Mouse (Mus musculus) neural tube, embryonic 14.5 days (tissue): ENCODE results near the gene Gm28308. TPM values are rescaled to one million over a fixed set of nuclear protein-coding genes. Genes with fewer than 3 reads are reported as not detected.

Experiments used
- ATAC-seq: fragments of 200-750 bp; cut with Nextera tagmentation; 2 replicates; pipeline ENCODE4 v1.8.0; 2017; ENCODE audit warnings: low read depth, mild to moderate bottlenecking, moderate TSS enrichment, moderate library complexity
- H3K27ac ChIP-seq: fragments of 300-500 bp; sonication (generic); 2 replicates; pipeline ENCODE4 v1.5.1; 2014; ENCODE audit warnings: low read depth, mild to moderate bottlenecking, control low read depth, low read length, moderate library complexity, mixed read lengths
- H3K27me3 ChIP-seq: fragments of 300-500 bp; sonication (generic); 2 replicates; pipeline ENCODE4 v1.6.1; 2014; ENCODE audit warnings: low read length; ENCODE audit not compliant: control insufficient read depth, insufficient read depth
- H3K36me3 ChIP-seq: fragments of 300-500 bp; sonication (generic); 2 replicates; pipeline ENCODE4 v1.6.1; 2014; ENCODE audit warnings: low read length, mixed read lengths; ENCODE audit not compliant: control insufficient read depth, insufficient read depth
- H3K4me1 ChIP-seq: fragments of 300-500 bp; sonication (generic); 2 replicates; pipeline ENCODE4 v1.6.1; 2014; ENCODE audit warnings: low read length; ENCODE audit not compliant: control insufficient read depth, insufficient read depth
- H3K4me2 ChIP-seq: fragments of 300-500 bp; sonication (generic); 2 replicates; pipeline ENCODE4 v1.6.1; 2014; ENCODE audit warnings: mild to moderate bottlenecking, low read depth, low read length, control low read depth
- H3K4me3 ChIP-seq: fragments of 300-500 bp; sonication (generic); 2 replicates; pipeline ENCODE4 v1.5.1; 2014; ENCODE audit warnings: low read depth, low read length, control low read depth, mixed read lengths
- H3K9ac ChIP-seq: fragments of 300-500 bp; sonication (generic); replicated peaks from 2 replicates; pipeline ENCODE4 v1.6.1; 2014; ENCODE audit warnings: low read depth, mild to moderate bottlenecking, control low read depth, low read length, mixed read lengths
- H3K9me3 ChIP-seq: fragments of 300-500 bp; sonication (generic); 2 replicates; pipeline ENCODE4 v1.6.1; 2016; ENCODE audit warnings: low read length; ENCODE audit not compliant: control insufficient read depth
- WGBS: fragments of 180-500 bp; shearing (Covaris S2); extraction: QIAGEN DNeasy Blood & Tissue Kit; methylation state at CpG from one replicate; pipeline ENCODE4 v1.1.7; 2014; 5-methylcytosine and 5-hydroxymethylcytosine counted together
- microRNA counts: library from miRNA; unstranded; fragments of <30 nt; microRNA quantifications from one replicate; lab custom pipeline; 2016
- microRNA-seq: library from miRNA; unstranded; fragments of <30 nt; microRNA quantifications from one replicate; pipeline ENCODE4, GENCODE M21; 2016
- polyA plus RNA-seq: library from polyadenylated mRNA; unstranded; fragments of >200 nt; fragmentation: Nextera tagmentation; extraction: Ambion mirVana; gene quantifications from 2 replicates; pipeline ENCODE4 v1.2.1, GENCODE M21; 2014

Gm28308 gene
- polyA plus RNA-seq, 1 experiment from 2014 or later: 4.2 TPM

DNA sequence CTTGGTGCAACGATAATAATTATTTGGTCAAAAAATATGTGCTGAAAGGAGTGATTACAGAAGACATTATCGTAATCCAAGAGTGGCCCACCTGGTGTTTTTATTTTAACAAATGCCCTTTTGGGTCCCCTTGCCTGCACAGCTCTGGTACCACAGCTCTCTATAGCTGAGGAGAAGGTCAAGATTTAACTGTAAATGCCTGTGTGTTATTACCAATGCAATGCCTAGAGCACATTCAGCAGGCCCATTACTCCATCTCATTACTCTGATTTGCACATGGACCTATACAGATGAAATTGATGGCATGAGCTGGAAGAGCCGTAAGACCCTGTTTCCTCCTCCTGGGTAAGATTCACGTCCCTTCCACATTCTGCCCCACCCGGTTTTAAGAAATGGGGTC, 74.0 kb downstream of the Gm28308 start:
- no peak overlapping the region for H3K27ac ChIP-seq

DNA sequence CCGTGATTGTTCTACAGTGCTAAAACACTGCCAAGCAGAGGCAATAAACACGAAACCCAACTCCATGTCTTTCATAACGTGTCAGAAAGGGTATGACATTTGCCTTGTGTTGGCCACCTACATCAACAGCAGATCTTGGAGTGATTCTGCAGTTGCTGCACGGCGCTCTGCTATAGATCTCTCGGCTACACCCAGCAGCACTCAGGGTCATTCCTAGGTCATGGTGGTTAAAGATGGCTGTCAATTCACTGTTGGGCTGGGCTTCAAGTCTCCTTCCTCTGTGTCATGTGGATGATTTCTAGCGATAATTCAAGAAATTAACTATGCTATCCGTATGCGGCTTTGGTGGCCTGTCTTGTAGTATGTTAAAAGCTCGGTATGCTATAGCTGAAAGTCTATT, 74.6 kb downstream of the Gm28308 start:
- Histone ChIP-seq H3K36me3 (no peaks in the 10 kb centered on the region), H3K4me2 (no peak overlapping the region), H3K27ac (no peak overlapping the region), H3K27me3 (no peaks in the 10 kb centered on the region), H3K4me1 (peaks cover 8% of the 10 kb centered on the region), H3K9me3 (no peaks in the 10 kb centered on the region), H3K9ac (no peak overlapping the region), H3K4me3 (no peak overlapping the region)
- peak; percentile 28; the same call in 1 of the 2 replicates for ATAC-seq
- WGBS: 28% methylated on average over 10 of the region's 10 CpGs

More for the DNA sequence above, 74.0 kb downstream of the Gm28308 start:
- H3K9ac ChIP-seq: no peak overlapping the region
- no peak overlapping the region for H3K4me3 ChIP-seq
- H3K4me2 ChIP-seq: no peak overlapping the region
- ATAC-seq: peak; percentile 44; the same call in 1 of the 2 replicates
- no peaks in the 10 kb centered on the region for H3K27me3 ChIP-seq
- H3K4me1 ChIP-seq: peaks cover 8% of the 10 kb centered on the region
- WGBS: 41% methylated on average over 5 of the region's 5 CpGs
- no peaks in the 10 kb centered on the region for H3K9me3 ChIP-seq
- H3K36me3 ChIP-seq: no peaks in the 10 kb centered on the region

DNA sequence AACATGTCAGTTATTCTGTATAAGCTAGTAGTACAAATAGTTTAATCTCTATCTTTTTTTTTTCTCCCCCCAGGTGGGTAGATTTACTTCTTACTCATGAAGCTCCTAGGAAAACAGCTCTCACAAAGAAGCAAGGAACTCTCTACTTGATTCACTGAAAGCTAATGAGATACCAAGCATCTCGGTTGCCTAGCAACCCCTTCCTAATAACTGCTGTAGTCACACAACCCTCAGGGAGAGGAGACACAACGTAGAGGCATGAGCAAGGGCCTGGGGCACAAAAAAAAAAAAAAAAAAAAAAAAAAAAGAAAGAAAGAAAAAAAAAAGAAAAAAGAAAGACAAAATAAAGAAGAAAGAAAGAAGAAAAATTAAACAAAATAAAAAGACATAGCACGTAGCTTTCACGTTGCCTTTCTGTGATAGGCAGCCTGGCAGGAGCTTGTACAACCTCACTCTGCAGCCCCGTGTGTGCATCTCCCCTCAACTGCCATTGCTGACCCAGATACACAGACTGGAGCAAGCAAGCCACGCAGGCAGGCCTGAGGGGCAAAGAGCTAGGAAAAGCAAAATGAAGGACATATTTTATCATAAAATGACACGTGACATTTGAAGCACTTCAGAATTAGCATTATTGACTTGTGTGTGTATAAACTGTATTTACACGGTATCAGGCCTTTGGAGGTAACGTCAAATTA, 75.2 kb downstream of the Gm28308 start:
- H3K4me1 ChIP-seq: peaks cover 8% of the 10 kb centered on the region
- WGBS: 32% methylated on average over 9 of the region's 9 CpGs
- H3K4me2 ChIP-seq: no peak overlapping the region
- peak; percentile 79; the same call in 1 of the 2 replicates for ATAC-seq
- no peaks in the 10 kb centered on the region for H3K27me3 ChIP-seq
- H3K9me3 ChIP-seq: no peaks in the 10 kb centered on the region
- no peak overlapping the region for H3K4me3 ChIP-seq
- H3K27ac ChIP-seq: no peak overlapping the region
- no peaks in the 10 kb centered on the region for H3K36me3 ChIP-seq
- H3K9ac ChIP-seq: no peak overlapping the region

DNA sequence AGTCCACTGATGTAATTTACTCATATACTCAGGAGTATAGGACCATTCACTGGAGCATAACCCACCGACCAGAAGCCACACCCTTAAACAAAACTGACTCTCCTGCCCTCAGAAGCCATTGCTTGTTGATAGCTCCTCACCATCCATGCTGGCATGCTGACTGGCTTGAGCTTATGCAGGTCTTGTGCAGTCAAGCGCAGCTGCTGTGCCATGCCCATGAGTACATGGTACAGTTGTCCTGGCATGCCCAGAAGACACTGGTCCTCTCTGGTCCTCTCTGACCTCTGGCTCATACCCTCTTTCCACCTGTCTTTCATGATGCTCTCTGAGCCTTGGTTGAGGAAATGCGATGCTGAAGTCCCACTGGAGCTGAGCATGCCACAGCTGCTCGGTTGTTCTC, 89.5 kb downstream of the Gm28308 start:
- no peak overlapping the region for H3K4me2 ChIP-seq
- 87% methylated on average over 4 of the region's 4 CpGs for WGBS
- no peak for ATAC-seq

DNA sequence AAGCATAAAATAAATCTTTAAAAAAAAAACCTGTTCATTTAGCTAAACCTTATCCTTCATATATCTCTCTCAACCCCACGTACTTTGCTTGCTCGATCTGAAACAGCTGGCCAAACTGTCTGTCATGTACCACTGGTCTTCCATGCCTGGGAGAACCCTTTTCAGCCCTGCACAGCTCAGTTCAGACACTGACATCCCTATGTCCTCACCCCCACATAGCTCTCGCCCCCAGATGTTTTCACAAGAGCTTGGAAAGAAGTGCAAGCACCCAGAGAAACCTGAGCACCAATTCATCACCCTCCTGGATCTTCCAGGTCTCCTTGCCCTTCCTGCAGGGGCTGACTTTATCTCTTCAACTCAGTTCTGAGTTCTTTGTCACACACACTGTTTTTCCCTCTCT, 92.0 kb downstream of the Gm28308 start:
- ATAC-seq: no peak
- Histone ChIP-seq H3K27me3 (no peaks in the 10 kb centered on the region), H3K9me3 (no peaks in the 10 kb centered on the region), H3K36me3 (no peaks in the 10 kb centered on the region), H3K4me3 (no peak overlapping the region), H3K4me1 (peaks cover 16% of the 10 kb centered on the region), H3K4me2 (no peak overlapping the region), H3K27ac (no peak overlapping the region), H3K9ac (no peak overlapping the region)
- WGBS: 63% methylated on average over 3 of the region's 3 CpGs

More for the DNA sequence above, 89.5 kb downstream of the Gm28308 start:
- Histone ChIP-seq H3K9ac (no peak overlapping the region), H3K4me1 (peaks cover 12% of the 10 kb centered on the region), H3K9me3 (no peaks in the 10 kb centered on the region), H3K27ac (no peak overlapping the region), H3K27me3 (no peaks in the 10 kb centered on the region), H3K36me3 (no peaks in the 10 kb centered on the region), H3K4me3 (no peak overlapping the region)

DNA sequence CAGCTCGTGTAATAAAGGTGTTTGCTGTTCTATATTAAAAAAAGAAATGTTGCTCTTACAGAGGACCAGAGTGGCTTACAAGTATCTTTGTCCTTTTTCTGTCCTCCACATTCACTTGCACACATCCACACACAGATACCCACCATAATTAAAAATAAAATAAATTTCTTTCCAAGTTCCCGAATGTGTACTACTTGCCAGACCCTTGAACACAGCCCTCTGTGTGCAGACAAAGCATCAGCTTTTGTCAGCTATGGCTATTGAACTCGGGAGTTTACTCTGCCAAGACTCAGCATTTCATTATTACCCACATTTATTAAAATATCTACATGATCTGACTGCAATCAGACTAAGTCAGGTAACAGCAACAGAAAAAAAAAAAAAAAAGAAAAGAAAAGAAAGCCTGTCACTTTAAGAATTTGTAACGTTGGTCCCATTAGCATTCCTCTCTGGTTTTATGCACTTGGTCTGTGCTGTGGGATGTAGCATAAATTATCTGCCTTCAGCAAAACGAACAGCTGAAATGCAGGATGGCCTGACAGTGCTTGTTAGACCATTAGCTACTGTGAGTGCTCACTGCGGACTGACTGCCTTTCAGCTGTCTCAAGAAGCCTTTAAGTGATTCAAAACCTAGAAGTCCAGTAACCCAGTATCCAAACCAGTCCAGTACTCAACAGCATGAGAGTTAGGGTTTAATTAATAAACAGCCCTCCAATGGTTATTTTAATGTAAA, 94.1 kb downstream of the Gm28308 start:
- Histone ChIP-seq H3K36me3 (no peaks in the 10 kb centered on the region), H3K27me3 (no peaks in the 10 kb centered on the region), H3K4me2 (no peak overlapping the region), H3K4me3 (no peak overlapping the region), H3K27ac (no peak overlapping the region), H3K4me1 (peaks cover 16% of the 10 kb centered on the region), H3K9ac (no peak overlapping the region), H3K9me3 (no peaks in the 10 kb centered on the region)
- WGBS: 6% methylated on average over 6 of the region's 6 CpGs
- ATAC-seq: peak; percentile 85

DNA sequence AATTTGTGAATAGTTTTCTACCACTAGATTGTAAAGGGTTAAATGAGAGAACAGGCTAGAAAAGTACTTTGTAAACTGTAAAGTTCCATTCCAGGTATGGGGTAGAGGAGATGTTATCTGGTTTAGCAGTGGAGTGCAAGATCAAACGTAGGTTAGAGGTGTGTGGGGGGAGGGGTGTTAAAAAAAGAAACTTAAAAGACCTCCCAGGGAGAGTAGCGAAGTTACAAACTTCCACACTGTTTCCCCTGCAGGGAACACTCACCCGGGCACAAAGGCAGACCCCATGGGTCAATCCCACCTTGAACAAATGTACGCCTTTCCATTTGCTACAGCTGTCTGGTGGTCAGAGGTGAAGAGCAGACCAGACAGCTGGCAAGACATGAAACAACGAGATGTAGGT, 97.2 kb downstream of the Gm28308 start:
- Histone ChIP-seq H3K4me3 (no peak overlapping the region), H3K27me3 (no peaks in the 10 kb centered on the region), H3K4me2 (no peak overlapping the region), H3K27ac (no peak overlapping the region), H3K4me1 (peaks cover 16% of the 10 kb centered on the region), H3K36me3 (no peaks in the 10 kb centered on the region), H3K9ac (no peak overlapping the region), H3K9me3 (no peaks in the 10 kb centered on the region)
- 17% methylated on average over 5 of the region's 5 CpGs for WGBS
- no peak for ATAC-seq

MicroRNA genes within 50 kb of the gene (microRNA counts, 519-probe panel; counts per million panel counts)
- microRNA mmu-miR-196b (lab: Ali Mortazavi, UCI): 5,006 counts per million, percentile 70 among the panel's probes with 10 or more counts

Small RNAs within 50 kb of the gene (microRNA-seq; reads per million reads assigned to microRNA genes)
- 3,283 reads per million, percentile 88 among the genes with 10 or more reads in this experiment for gene Mir196b

Other genes starting within 250 kb of the Gm28308 start
- gene Skap2, start 200.8 kb downstream of the Gm28308 start, polyA plus RNA-seq: 26.1 and 31.5 TPM in 2 replicates
- 0.76 and 0.92 TPM in 2 replicates for gene Hoxa1, start 55.0 kb downstream of the Gm28308 start, polyA plus RNA-seq
- gene Hoxa2, start 48.5 kb downstream of the Gm28308 start, polyA plus RNA-seq: 7.0 and 8.8 TPM in 2 replicates
- 1.8 and 2.2 TPM in 2 replicates for gene 5730596B20Rik, start 35.8 kb downstream of the Gm28308 start, polyA plus RNA-seq
- 1.6 and 2.7 TPM in 2 replicates for gene Hoxa4, start 21.6 kb downstream of the Gm28308 start, polyA plus RNA-seq
- 20.9 and 30.6 TPM in 2 replicates for gene Hoxa5, start 8.8 kb downstream of the Gm28308 start, polyA plus RNA-seq
- 10.1 and 15.7 TPM in 2 replicates for gene Hoxa6, start 4.6 kb downstream of the Gm28308 start, polyA plus RNA-seq
- 10.8 and 13.4 TPM in 2 replicates for gene Hoxa3, start within 50 bp of the Gm28308 start, polyA plus RNA-seq
- gene Hoxa7, start 8.5 kb upstream of the Gm28308 start, polyA plus RNA-seq: 90.8 and 110 TPM in 2 replicates
- gene Hoxa9, start 17.8 kb upstream of the Gm28308 start, polyA plus RNA-seq: 122 and 151 TPM in 2 replicates
- 50.5 and 79.4 TPM in 2 replicates for gene Hoxa10, start 27.5 kb upstream of the Gm28308 start, polyA plus RNA-seq
- gene Hoxa11, start 32.5 kb upstream of the Gm28308 start, polyA plus RNA-seq: 0.09 TPM in 1 of 2 replicates, not detected in the other
- gene Hoxa13, start 47.5 kb upstream of the Gm28308 start, polyA plus RNA-seq: not detected in 2 replicates
- gene Evx1, start 100.2 kb upstream of the Gm28308 start, polyA plus RNA-seq: 0.70 and 0.71 TPM in 2 replicates